Mouse (Mus musculus) forebrain, embryonic 11.5 days (tissue): ENCODE data around the gene Hoxa11. TPM values are rescaled to one million over a fixed set of nuclear protein-coding genes. Genes with fewer than 3 reads are reported as not detected.
A peak's percentile ranks its signal among the peaks of the same experiment; 100 is the strongest.

ENCODE experiments used
- ATAC-seq: fragments of 200-750 bp; cut with Nextera tagmentation; replicated peaks from 2 replicates; pipeline ENCODE4 v1.8.0; 2017; ENCODE audit warnings: moderate TSS enrichment; ENCODE audit not compliant: low FRiP score
- DNase-seq: peaks from one replicate; pipeline ENCODE4 v3.0.0-alpha.2; 2017; ENCODE audit warnings: low spot score
- H3K27ac ChIP-seq: fragments of 300-500 bp; sonication (generic); 2 replicates; pipeline ENCODE4 v1.5.1; 2014; ENCODE audit warnings: low read depth, low read length
- H3K27me3 ChIP-seq: fragments of 300-500 bp; sonication (generic); 2 replicates; pipeline ENCODE4 v1.6.1; 2014; ENCODE audit warnings: mild to moderate bottlenecking, low read length, mixed read lengths; ENCODE audit not compliant: control insufficient read depth, insufficient read depth
- H3K36me3 ChIP-seq: fragments of 300-500 bp; sonication (generic); 2 replicates; pipeline ENCODE4 v1.6.1; 2014; ENCODE audit warnings: mild to moderate bottlenecking, low read length, moderate library complexity, mixed read lengths; ENCODE audit not compliant: control insufficient read depth, insufficient read depth
- H3K4me1 ChIP-seq: fragments of 300-500 bp; sonication (generic); replicated peaks from 2 replicates; pipeline ENCODE4 v1.6.1; 2014; ENCODE audit warnings: low read length, mixed read lengths; ENCODE audit not compliant: control insufficient read depth, insufficient read depth
- H3K4me2 ChIP-seq: fragments of 300-500 bp; sonication (generic); 2 replicates; pipeline ENCODE4 v1.6.1; 2014; ENCODE audit warnings: low read depth, mild to moderate bottlenecking, low read length, moderate library complexity, mixed read lengths; ENCODE audit not compliant: severe bottlenecking
- H3K4me3 ChIP-seq: fragments of 300-500 bp; sonication (generic); 2 replicates; pipeline ENCODE4 v1.5.1; 2014; ENCODE audit warnings: low read depth, low read length
- H3K9ac ChIP-seq: fragments of 300-500 bp; sonication (generic); 2 replicates; pipeline ENCODE4 v1.6.1; 2014; ENCODE audit warnings: low read length
- H3K9me3 ChIP-seq: fragments of 300-500 bp; sonication (generic); 2 replicates; pipeline ENCODE4 v1.6.1; 2016; ENCODE audit warnings: low read length, mixed read lengths; ENCODE audit not compliant: control insufficient read depth
- WGBS: fragments of 180-500 bp; shearing (Covaris S2); extraction: QIAGEN DNeasy Blood & Tissue Kit; methylation state at CpG from one replicate; pipeline ENCODE4 v1.1.7; 2014; 5-methylcytosine and 5-hydroxymethylcytosine counted together
- polyA plus RNA-seq: library from polyadenylated mRNA; unstranded; fragments of >200 nt; fragmentation: Nextera tagmentation; extraction: Ambion mirVana; gene quantifications from 2 replicates; pipeline ENCODE4 v1.2.1, GENCODE M21; 2014

Gene Hoxa11
- polyA plus RNA-seq, 1 experiment from 2014 or later: not detected

DNA sequence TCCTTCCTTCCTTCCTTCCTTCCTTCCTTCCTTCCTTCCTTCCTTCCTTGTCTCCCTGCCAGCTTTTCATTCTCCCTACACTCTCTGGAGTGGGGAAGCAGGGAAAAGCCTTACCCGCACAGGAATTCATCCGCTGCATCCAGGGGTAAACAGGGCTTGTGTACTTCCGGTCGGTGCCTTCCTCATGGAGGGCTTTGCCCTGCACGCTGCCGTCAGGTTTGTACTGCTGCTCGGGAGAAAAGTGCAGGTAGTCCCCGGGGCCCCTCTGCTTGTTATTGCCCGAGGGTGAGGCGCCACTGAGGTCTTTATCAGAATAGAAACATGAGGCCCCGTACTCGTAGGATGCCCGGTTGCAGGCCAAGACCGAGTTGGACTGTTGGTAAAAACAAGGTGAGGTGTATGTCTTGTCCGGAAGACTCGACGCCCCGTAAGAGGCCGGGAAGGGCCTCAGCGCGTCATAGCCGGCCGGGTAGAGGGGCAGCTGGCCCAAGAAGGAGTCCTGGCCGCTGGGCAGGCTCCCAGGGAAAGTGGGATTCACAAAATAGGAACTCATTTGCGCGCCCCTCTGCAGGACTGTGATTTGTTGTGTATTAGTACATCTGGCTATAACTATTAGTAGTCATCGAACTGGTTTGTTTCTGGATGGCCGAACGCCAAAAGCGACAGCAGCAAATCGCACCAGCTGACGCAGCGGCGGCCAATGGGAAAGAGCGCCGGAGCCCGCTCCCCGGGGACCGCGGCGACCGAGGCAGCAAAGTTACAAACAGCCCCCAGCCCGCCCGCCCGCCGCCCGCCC is 37.3 kb downstream of the Hoxa11 start, which contains the start of gene Hoxa6:
Hoxa6 (minus strand) TSS at position 651 of the 796 bp plus-strand sequence.
- H3K27me3 ChIP-seq: peaks cover 99% of the 10 kb centered on the region
- peak; percentile 55 for DNase-seq
- no peak within 1 kb of the TSS for H3K4me3 ChIP-seq
- no peak within 1 kb of the TSS for H3K9ac ChIP-seq
- H3K4me2 ChIP-seq: no peak within 1 kb of the TSS
- no peaks in the 10 kb centered on the region for H3K36me3 ChIP-seq
- H3K4me1 ChIP-seq: peaks cover 7% of the 10 kb centered on the region; the same call in 1 of the 2 replicates
- 1% methylated on average over 47 of the region's 47 CpGs for WGBS
- no peak for ATAC-seq
- no peak within 1 kb of the TSS for H3K27ac ChIP-seq
- H3K9me3 ChIP-seq: no peaks in the 10 kb centered on the region

GRCm38 (mm10) chr6:52207684-52207976 is 38.0 kb downstream of the Hoxa11 start:
- Histone ChIP-seq H3K27ac (no peak overlapping the region), H3K4me2 (no peak overlapping the region), H3K9ac (no peak overlapping the region), H3K9me3 (no peaks in the 10 kb centered on the region), H3K4me3 (no peak overlapping the region), H3K36me3 (no peaks in the 10 kb centered on the region), H3K27me3 (peaks cover 99% of the 10 kb centered on the region), H3K4me1 (peaks cover 7% of the 10 kb centered on the region; the same call in 1 of the 2 replicates)
- DNase-seq: no peak
- ATAC-seq: no peak

- Histone ChIP-seq H3K9ac (no peak overlapping the region), H3K27me3 (peaks cover 99% of the 10 kb centered on the region), H3K4me2 (no peak overlapping the region), H3K27ac (no peak overlapping the region), H3K9me3 (no peaks in the 10 kb centered on the region), H3K4me1 (peaks cover 7% of the 10 kb centered on the region; the same call in 1 of the 2 replicates), H3K36me3 (no peaks in the 10 kb centered on the region), H3K4me3 (no peak overlapping the region)
- DNase-seq (peak; percentile 49), ATAC-seq (no peak)
- WGBS: 4% methylated on average over 4 of the region's 4 CpGs
Observed at GRCm38 (mm10) chr6:52206882-52207683, 38.5 kb downstream of the Hoxa11 start.

- WGBS: under 1% methylated on average over 55 of the region's 55 CpGs
- no peak overlapping the region for H3K4me3 ChIP-seq
- H3K9me3 ChIP-seq: no peaks in the 10 kb centered on the region
- no peaks in the 10 kb centered on the region for H3K36me3 ChIP-seq
- H3K9ac ChIP-seq: no peak overlapping the region
- H3K4me1 ChIP-seq: peaks cover 7% of the 10 kb centered on the region; the same call in 1 of the 2 replicates
- H3K27ac ChIP-seq: no peak overlapping the region
- H3K27me3 ChIP-seq: peaks cover 99% of the 10 kb centered on the region
- DNase-seq: peak; percentile 64
- no peak overlapping the region for H3K4me2 ChIP-seq
- ATAC-seq: no peak
Observed at GRCm38 (mm10) chr6:52205638-52206621, 39.7 kb downstream of the Hoxa11 start.

- ATAC-seq (no peak), DNase-seq (no peak)
- Histone ChIP-seq H3K36me3 (no peaks in the 10 kb centered on the region), H3K27me3 (peaks cover 100% of the 10 kb centered on the region), H3K4me3 (no peak overlapping the region), H3K27ac (no peak overlapping the region), H3K4me2 (no peak overlapping the region), H3K9ac (no peak overlapping the region), H3K4me1 (peaks cover 7% of the 10 kb centered on the region; the same call in 1 of the 2 replicates), H3K9me3 (no peaks in the 10 kb centered on the region)
- 4% methylated on average over 14 of the region's 14 CpGs for WGBS
Observed at GRCm38 (mm10) chr6:52205221-52205620, 40.4 kb downstream of the Hoxa11 start.

GRCm38 (mm10) chr6:52204050-52204752 is 41.4 kb downstream of the Hoxa11 start, which contains the start of gene Hoxa5:
Gene Hoxa5 (minus strand): TSS chr6:52204587.
- Histone ChIP-seq H3K9ac (no peak within 1 kb of the TSS), H3K27ac (no peak within 1 kb of the TSS), H3K4me1 (peaks cover 7% of the 10 kb centered on the region; the same call in 1 of the 2 replicates), H3K9me3 (no peaks in the 10 kb centered on the region), H3K27me3 (peaks cover 100% of the 10 kb centered on the region), H3K4me2 (peak within 1 kb of the TSS; percentile 18; the same call in 1 of the 2 replicates), H3K4me3 (peak within 1 kb of the TSS; percentile 11; the same call in 1 of the 2 replicates), H3K36me3 (no peaks in the 10 kb centered on the region)
- WGBS: under 1% methylated on average over 65 of the region's 65 CpGs
- no peak for ATAC-seq
- peak; percentile 76 for DNase-seq

GRCm38 (mm10) chr6:52203371-52204049 is 42.1 kb downstream of the Hoxa11 start:
- no peak overlapping the region for H3K27ac ChIP-seq
- no peak overlapping the region for H3K4me2 ChIP-seq
- H3K4me1 ChIP-seq: peaks cover 2% of the 10 kb centered on the region; the same call in 1 of the 2 replicates
- ATAC-seq (no peak), DNase-seq (peak; percentile 65)
- H3K9ac ChIP-seq: no peak overlapping the region
- peaks cover 100% of the 10 kb centered on the region for H3K27me3 ChIP-seq
- no peaks in the 10 kb centered on the region for H3K36me3 ChIP-seq
- H3K4me3 ChIP-seq: peak overlapping the region; percentile 11; the same call in 1 of the 2 replicates
- WGBS: under 1% methylated on average over 46 of the region's 46 CpGs
- H3K9me3 ChIP-seq: no peaks in the 10 kb centered on the region
